Mouse (Mus musculus) MEL-GATA-1-ER (cell line): ENCODE measurements at regions not wholly inside any gene's neighbourhood (a gene's known extent, or its start where the extent isn't known, plus 50 kb on each side); places are given as distances from the start of the nearest gene placed in this dataset.

ENCODE experiments used
- DNase-seq: peaks from one replicate; pipeline ENCODE4 v3.0.0-alpha.2; 2012; ENCODE audit warnings: low read depth; ENCODE audit errors: extremely low read depth

DNA sequence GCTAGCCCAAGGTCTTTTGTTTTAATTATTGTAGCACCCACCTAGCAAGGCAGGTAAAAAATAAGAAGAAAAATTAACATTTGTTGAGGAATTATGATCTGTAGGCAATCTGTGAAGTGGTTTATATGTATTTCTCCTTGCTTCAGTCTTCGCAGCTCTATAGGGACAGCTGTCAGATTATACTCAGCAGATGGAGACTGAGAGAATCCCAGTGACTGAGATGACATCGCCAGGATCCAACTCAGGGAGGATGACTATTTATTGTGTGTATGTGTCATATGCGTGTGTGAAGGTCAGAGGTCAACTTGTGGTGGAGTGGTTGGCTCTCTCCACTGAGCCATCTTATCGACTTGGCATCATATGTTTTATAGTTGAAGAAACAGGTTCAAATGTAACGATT lies 362.0 kb upstream of the Chd6 start:
- no peak for DNase-seq

DNA sequence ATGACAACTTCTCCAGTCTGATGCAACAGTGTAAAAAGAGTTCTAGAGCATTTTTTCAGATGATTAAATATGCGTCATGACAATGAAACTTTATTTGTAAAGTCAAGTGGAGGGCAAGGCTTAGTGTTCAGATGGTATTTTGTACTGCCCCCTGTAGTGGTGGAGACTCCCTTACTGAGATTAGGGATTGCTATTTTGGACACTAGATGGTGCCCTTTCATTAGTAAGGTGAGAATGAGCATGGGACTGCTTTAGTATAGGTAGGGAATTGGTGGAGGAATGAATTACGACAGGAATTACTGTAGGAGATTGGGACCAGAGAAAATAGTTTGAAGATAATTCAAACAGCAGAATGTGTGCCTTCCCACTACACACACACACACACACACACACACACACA lies 361.1 kb upstream of the Chd6 start:
- no peak for DNase-seq

DNA sequence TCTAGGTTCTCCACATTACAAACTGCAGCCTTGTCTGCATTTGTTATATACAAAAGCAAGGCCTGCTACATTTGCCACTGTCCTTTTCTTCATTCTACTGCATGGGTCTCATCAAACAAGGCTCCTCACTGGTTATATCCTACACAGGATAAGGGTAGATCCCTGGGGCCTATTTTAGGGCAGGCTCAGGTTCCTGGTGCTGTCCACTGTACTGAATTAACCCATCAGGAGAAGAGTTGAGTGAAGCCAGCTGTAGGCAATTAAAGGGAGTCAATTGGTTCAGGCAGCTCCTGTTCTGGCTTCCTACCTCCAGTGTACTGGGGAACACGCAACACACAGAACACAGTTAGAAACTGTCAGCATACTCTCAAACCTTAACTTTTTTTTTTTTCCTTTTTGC lies 358.2 kb upstream of the Chd6 start:
- DNase-seq, result no peak

DNA sequence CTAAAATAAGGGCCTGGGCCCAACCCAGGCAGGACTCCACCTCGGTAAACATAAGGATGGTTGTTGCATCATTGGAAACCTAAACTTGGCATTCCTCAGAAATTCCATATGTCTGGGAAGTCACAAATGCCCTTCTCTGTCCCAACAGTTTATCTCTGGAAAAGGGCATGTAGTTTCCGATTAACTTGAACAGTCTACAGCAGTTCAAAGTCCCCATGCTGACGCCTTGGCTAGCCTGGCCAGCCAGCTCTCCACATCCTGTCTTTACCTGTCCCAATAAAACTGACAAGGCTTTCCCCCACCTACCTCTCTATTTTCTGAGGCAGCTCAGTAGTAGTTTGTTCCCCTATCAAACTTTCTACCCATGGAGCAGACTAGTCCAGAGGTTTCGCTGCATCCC lies 351.7 kb upstream of the Chd6 start:
- DNase-seq, result no peak

DNA sequence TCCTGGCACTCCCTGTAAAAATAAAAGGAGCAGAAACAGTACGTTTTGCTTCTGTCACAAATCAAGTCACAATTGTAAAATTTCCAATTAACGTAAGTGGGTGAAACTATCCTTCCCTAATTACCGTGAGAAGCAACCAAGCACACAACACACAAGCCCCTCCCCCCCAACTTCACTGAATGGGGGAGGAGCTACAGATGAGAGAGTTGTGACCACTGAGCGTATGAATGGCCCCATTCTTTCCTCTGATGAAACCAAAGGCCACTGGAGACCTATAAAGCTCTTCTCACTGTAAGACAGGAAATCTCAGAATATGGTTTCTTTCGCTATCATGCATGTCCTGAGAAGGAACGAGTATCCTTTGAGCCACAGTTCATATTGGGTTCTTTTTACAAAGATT lies 345.6 kb upstream of the Chd6 start:
- DNase-seq, result no peak

DNA sequence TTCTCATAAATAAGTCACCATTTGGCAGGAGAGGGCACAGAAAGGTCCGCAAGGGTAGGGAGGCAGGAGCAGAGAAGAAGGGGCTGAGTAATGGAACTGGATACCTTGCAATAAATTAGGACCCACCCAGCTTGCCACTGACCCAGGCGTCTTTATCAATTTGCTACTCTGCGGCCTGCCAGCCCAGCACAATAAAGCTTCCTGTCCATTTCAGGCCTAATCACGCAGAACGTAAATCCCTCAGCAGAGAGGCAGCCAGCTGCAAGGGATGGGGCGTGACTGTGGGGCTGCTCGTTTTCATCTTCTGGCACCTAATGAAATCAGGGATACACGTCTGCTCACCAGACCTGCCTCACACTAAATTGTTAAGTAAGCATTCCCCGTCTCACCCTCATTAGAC lies 324.9 kb upstream of the Chd6 start:
- DNase-seq, result no peak

DNA sequence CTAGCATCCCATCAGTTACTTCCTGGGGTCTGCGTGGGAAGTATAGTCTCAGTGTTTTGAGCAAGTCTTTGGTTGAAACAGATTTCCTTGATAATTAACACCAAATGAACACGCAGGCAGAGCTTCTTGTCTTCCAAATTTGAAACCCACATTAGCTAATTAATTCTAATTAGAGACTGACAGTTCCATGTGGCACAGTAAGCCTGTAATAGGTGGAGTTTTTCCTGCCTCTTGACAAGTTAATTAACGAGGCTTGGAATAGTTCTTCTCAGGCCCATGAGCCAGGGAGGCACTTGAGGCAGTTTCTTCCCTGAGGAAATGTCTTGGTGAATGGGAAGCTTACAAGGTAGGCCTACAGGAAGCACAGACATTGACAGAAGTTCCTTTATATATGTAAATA lies 320.4 kb upstream of the Chd6 start:
- DNase-seq, result no peak

DNA sequence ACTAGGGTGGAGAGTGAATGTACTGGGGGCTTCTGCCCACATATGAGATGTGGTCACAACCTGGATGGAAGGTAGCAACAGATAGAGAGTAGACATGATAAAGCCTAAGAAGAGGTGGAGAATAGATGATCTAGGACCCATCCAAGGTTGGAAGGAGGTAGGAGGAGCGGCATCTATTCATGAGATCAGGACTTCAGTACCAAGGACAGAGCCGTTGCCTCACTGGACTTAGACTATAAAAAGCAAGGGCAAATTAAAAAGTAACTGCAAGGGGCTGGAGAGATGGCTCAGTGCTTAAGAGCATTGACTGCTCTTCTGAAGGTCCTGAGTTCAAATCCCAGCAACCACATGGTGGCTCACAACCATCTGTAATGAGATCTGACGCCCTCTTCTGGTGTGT lies 316.7 kb upstream of the Chd6 start:
- no peak for DNase-seq

DNA sequence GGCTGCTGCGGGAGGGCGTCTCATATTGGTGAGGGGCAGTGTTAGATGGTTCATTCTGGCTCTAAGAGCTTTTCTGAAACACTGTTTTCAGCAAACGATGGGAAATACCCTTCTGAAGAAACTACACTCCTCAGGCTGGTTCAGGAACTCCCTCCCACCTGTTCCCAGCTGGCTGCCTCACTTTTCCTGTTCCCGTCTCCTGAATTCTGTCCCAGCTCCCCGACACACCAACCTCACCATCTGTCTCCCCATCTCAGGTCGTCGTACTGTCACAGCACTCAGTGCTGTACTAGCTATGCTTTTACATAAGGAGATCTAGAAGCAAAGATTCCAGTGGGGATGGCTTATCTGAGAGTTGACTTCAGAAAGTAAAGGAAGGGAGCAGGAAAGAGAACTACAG lies 309.2 kb upstream of the Chd6 start:
- DNase-seq, result no peak

DNA sequence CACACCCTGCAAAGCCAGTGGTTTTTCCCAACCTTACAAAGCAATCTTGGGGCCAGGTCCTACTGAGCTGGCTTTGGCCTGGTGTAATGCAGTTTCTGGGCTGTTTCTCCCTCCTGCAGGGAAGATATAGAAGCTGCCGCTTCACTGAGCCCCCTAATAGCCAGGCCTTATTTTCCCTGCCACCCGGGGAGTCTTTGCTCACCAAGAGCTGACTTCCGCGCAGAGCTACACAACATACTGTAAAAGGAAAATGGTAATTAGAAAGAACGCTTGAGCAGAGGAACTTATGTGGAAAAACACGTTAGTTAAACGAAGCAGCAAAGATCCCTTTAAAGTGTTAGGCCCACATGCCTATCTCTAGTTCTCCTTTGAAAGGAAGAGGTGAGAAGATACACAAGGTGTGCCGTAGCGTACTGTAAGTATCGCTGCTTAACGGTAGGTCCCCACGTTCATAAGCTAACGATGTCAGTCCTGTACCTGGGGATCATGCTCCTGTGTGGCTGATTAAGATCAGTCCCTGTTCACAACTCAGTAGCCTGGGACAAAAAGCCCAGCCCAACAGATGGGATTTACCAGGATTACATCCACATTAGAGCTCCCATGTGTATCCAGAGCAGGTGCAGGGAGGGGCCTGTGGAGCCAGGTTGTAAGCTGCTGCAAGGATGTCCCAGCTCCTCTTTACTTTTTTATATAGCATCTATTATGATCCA lies 307.5 kb upstream of the Chd6 start:
- DNase-seq, result no peak

DNA sequence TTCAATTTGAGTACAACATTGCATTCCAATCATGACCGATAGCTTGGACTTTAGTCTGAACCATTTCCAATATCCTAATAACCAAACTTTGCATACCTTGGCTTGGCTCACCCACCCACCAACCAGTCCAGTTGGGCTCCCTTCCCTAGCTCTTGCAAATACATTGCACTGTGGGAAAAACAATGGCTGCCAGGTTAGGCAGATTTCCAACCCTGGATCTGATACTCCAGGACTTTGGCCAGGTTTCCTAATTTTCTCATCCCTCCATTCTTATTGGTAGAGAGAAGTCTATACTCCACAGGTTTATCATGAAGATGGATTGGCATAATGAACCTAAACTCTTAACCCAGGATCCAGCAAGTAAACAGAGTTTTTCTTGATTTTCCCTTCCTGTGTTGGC lies 299.4 kb upstream of the Chd6 start:
- no peak for DNase-seq

DNA sequence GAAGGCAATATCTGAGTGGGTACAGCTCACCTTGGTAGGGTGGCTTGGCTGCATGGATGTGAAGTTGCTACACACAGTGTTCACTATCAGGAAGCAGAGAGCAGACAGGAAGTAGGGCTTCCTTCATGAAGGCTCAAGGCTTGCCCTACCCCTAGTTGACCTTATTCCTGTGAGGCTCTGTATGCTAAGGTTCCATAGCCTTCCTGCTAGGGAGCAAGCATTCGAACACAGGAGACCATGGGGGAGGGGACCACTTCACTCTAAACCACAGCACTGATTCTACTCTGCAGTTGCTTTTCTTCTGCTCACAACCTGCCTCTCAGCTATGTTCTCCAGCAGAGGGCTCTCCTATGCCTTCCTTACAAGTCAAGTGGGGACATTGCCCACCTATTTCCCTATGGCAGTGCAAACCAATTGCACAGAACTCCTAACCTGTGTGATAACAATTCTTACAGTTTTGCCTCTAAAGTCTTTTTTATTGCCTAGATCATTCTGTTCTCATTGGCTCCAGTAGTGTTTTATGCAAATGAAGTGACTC lies 297.0 kb upstream of the Chd6 start:
- no peak for DNase-seq

DNA sequence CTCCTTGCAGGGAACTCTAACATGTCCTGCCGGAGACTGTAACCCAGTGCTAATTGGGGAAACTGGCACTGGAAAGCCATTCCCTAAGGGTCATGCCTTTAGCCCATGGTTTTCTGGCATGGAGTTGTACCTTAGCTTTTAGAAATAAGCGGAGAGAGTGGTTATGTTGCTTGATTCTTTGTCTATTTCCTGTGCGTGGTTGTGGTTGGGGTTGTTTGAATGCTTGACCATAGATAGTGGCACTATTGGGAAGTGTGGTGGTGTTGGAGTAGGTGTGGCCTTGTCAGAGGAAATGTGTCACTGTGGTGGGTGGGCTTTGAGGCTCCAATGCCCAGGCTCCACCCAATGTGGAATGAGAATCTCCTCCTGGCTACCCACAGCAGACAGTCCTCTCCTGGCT lies 289.2 kb upstream of the Chd6 start:
- no peak for DNase-seq

DNA sequence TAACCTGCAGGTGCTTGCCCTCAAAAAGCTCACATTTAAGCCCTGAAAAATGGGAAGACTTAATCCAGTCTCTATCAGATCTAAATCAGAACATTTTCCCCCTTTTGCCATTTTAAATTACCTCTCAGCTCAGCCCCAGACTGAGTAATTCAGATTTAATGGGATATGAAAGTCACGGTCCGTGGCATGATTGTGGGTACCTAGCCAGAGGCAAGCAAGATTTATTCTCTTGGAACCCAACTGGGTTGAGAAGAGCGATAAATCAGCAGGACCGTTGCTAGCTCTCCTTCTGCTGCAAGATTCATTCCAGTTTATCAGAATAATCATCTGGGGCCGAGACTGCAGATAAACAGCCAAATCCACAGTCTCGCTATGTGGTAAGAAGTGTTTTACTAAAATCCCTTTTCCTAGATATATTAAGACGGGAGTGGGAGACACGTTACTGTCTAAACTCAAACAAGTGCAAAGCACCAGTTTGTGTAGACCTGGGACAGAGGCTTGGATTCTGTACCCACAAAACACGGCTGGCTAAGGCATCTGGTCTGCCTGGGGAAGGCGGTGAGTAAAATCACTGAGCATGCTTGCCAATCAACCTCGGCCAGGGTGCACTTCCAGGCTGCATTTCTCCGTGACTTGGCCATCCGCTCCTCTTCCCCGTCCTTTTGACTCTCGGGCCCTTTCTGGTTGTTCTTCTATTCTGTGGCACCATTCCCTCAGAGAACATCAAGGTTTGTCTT lies 282.2 kb upstream of the Chd6 start:
- DNase-seq, result no peak

DNA sequence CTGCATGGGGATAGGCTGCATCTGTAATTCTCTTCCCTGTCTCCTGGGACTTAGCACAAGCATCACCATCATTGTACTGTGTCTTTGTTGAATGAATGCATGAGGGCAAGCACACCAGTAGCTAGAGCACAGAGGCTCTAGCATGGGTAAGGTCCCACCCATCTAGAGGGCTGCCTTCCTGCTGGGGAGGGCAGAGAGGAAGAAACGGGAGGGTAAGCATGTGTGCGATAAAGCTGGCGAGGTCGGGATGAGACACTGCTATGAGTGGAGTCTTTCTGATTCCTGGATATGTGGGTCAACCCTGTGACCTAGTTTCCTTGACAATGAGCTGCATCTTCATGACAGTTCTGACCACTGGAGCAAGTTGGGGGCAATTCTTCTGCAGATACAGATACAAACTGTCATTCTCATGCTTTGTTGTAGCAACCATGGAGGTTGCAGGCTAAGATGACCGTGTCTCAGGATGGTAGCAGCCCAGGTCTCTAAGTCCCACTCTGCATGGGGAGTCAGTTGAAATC lies 280.5 kb upstream of the Chd6 start:
- no peak for DNase-seq

DNA sequence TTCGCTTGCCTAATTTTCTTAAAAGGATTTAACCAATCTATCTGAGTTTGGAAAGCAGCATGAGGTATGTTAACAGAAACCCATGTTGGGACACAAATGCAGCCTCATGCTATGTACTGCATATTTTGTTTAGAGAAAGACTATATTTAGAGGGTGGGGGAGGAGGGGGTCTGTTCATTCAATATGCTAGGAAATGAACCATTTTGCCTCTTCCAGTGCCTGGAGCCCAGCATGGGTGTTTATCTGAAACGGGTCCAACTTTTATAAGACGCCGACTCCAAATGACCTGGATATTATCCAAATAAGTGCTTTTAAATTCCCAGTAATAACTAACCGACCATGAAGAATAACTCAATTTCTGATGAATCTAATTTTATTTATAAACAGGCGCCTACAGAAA lies 278.2 kb upstream of the Chd6 start:
- no peak for DNase-seq

DNA sequence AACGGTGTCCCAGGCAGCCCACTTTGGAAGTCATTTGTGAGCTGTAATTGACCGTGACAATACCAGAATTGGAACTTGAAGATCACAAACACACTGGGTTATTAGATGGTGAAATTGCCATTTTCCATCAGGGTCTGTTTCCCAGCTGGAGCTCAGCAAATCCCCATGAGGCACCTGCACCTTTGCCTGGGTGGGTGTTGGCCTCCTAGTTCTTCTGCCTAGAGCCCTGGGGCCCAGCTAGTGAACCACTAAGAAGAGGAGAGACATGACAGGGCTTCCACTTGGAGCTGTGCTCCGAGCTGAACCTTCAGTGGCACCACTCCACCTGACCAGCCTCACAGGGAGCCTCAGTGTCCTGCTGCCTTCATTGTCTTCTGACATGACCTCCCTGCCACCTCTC lies 273.5 kb upstream of the Chd6 start:
- no peak for DNase-seq

DNA sequence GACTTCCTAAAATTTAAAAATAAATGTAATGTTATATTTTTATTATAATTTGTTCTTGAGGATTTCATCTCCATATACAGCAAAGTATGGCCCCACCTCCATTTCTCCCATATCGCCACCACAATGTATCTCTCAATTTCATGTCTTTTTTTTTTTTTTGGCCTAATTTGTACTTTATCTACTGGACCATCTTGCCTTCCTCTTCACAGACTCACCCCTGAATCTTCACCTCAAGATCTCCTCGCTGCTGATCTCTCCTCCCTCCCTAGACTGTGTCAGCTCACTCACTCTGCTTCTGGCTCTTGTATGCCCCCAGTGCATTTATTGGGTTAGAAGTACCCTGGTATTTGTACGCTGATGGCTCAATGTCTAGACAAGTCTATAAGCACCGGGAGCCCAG lies 269.4 kb upstream of the Chd6 start:
- DNase-seq, result no peak

DNA sequence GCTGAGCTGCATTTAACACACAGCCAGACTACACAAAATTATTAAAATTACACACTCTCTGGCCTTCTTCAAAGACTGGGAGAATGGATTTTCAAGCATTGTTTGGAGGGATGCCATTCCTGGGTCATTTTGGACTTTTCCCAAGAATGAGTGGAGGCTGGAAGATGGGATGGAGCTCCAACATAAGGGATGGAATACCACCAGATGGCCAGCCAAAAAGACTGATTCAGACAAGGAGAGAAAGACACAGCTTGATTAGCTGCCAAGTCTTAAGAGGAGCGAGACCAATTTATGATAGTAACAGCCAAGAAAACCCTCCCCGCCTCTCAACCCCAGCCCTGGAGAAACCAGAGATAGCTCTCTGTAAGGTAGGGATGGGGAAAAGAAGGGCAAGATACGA lies 253.4 kb upstream of the Chd6 start:
- no peak for DNase-seq

DNA sequence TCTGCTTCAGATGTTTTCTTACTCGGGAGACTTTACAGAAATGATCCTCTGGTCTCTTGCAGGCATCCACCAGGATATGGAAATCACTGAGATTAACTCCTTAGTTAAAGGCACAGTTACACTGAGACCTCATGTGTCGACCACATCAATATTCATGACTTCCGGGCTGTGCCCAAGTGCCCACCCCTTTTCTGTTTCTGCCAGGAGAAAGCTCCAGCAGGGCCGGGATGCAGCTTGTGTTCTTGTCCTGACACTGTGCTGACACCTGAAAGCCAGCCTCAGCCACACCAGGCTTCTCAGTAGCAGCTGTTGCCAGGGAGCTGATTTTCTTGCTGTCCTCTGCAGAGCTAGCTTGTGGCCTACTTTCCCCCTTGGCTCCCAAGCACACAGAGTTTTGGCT lies 240.2 kb upstream of the Chd6 start:
- no peak for DNase-seq

DNA sequence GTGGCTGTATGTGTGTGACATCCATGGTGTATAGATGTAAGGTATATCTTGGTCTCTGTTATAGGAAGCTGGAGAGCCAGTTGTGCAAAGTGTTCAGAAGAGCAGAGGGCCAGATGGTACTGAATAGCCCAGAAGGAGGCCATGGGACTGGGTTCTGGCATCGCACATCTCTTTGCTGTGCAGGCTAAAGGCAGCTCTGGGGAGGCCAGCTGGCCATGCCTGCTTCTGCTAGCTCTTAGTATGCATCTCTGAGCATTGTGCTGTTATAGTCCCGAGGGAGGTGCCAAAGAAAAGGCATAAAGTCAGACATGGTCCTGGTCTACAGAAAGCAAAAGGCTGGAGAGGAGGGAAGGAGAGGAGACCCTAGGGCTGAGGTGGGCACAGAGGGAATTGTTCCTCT lies 235.1 kb upstream of the Chd6 start:
- no peak for DNase-seq

DNA sequence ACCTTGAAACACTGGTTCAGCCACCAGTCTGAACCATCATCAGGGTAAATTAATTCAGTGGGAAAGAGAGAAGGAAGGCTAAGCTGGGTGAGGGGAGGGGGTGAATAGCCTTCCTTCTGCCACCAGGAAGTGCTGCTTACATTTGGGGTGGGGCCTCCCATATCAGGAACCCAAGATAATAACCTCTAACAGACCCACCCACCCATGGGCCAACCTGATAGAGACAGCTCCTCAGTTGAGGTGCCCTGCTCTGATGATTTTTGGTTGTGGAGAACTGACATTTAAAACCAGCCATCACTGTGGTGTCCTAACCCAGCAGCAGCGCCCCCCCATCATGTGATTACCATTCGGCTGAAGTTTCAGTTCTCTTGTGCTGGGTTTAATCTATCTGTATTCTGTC lies 233.8 kb upstream of the Chd6 start:
- DNase-seq, result no peak

DNA sequence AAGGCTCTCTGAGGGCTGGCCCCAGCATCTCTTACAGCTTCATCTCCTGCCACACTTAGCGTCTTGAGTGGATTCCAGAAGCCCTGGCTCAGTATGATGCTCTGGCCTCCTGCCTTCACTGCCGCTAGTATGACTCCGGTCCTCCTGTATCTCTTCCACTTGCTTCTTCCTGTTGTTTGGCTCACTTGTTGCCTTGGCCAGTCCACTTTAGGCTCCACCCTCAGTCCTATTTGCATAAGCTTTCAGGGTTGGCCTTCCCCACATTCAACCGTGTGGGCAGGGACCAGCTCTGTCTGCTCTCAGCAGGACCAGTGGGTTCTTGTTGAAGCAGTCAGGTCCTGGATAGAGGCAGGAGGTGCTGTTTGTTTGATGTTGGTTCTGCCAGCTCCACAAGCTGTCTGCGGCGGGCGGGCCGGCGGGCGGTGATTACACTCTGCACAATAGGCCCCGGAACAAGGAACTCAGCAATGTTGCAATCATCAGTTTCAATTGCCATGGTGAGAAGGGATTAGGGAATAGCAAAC lies 232.6 kb upstream of the Chd6 start:
- DNase-seq, result no peak
